Mouse (Mus musculus) heart, embryonic 10.5 days (tissue): Measurements from ENCODE around the gene Pnrc1. TPM values are rescaled to one million over a fixed set of nuclear protein-coding genes. Genes with fewer than 3 reads are reported as not detected.
A peak's percentile ranks its signal among the peaks of the same experiment; 100 is the strongest.

ENCODE experiments used
- DNase-seq: peaks from one replicate; pipeline ENCODE4 v3.0.0-alpha.2; 2017; ENCODE audit warnings: low spot score
- H3K27ac ChIP-seq: fragments of 300-500 bp; sonication (generic); 2 replicates; pipeline ENCODE4 v1.5.1; 2016; ENCODE audit warnings: mild to moderate bottlenecking
- H3K27me3 ChIP-seq: fragments of 300-500 bp; sonication (generic); 2 replicates; pipeline ENCODE4 v1.6.1; 2016; ENCODE audit warnings: mild to moderate bottlenecking; ENCODE audit not compliant: poor library complexity, insufficient read depth, severe bottlenecking
- H3K36me3 ChIP-seq: fragments of 300-500 bp; sonication (generic); 2 replicates; pipeline ENCODE4 v1.6.1; 2016; ENCODE audit warnings: mild to moderate bottlenecking, moderate library complexity
- H3K4me1 ChIP-seq: fragments of 300-500 bp; sonication (generic); 2 replicates; pipeline ENCODE4 v1.6.1; 2016; ENCODE audit warnings: mild to moderate bottlenecking
- H3K4me3 ChIP-seq: fragments of 300-500 bp; sonication (generic); 2 replicates; pipeline ENCODE4 v1.5.1; 2016; ENCODE audit warnings: mild to moderate bottlenecking, moderate library complexity
- H3K9me3 ChIP-seq: fragments of 300-500 bp; sonication (generic); 2 replicates; pipeline ENCODE4 v1.6.1; 2016; ENCODE audit warnings: mild to moderate bottlenecking, moderate library complexity
- WGBS: fragments of 180-500 bp; shearing (Covaris S2); methylation state at CpG from one replicate; pipeline ENCODE4 v1.1.7; 2016; 5-methylcytosine and 5-hydroxymethylcytosine counted together
- polyA plus RNA-seq: library from polyadenylated mRNA; unstranded; fragments of >200 nt; fragmentation: Nextera tagmentation; extraction: Ambion mirVana; gene quantifications from 2 replicates; pipeline ENCODE4 v1.2.1, GENCODE M21; 2016

The Pnrc1 gene
- polyA plus RNA-seq, 1 experiment from 2014 or later, result 78.9 TPM

DNA sequence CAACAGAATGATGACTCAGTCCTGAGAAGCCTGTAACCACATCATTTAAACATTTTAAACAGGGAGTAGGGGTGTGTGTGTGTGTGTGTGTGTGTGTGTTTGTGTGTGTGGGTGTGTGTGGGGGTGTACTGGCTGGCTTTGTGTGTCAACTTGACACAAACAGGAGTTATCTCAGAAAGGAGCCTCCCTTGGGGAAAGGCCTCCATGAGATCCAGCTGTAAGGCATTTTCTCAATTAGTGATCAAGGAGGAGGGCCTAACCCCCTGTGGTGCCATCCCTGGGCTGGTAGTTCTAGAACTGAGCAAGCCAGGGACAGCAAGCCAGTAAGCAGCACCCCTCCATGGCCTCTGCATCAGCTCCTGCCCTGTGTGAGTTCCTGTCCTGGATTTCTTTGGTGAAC is 29.7 kb downstream of the Pnrc1 start:
- no peaks in the 10 kb centered on the region for H3K9me3 ChIP-seq
- H3K36me3 ChIP-seq, result no peaks in the 10 kb centered on the region
- DNase-seq, result no peak
- no peaks in the 10 kb centered on the region for H3K27me3 ChIP-seq
- H3K4me3 ChIP-seq, result no peak overlapping the region
- H3K27ac ChIP-seq, result no peak overlapping the region
- peaks cover 10% of the 10 kb centered on the region; the same call in 1 of the 2 replicates for H3K4me1 ChIP-seq

DNA sequence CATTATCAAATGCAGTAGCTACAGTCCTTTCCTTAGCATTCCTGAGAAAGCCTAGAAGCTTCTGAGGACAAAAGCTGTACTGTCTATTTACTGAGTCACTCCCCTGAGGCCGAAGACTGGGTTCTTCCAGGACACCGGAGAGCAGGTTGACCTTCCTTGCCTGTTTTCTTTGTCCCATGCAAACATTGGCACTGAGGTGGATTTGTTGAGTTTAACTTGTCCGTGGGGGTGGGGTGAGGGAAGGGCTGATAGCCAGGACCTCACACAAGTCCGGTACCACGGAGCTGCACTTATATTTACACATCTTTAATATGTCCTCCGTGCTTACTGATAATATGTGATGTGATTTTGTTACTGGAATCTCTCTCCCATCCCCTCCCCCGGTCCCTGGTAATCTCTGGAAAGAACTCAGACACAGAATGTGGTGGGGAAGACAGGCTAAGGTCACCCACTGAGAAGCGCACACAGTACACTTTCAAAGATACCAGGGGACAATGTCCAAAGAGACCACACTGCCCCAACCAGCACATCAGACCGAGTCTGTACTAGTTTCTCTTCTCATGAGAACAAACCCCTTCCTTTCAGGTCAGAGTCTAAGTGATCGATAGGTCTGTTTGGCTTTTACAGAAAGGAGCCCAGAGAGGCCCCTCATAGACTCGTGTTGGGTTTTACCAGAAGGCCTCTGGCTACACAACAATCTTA is 32.5 kb downstream of the Pnrc1 start:
- peaks cover 10% of the 10 kb centered on the region; the same call in 1 of the 2 replicates for H3K4me1 ChIP-seq
- no peaks in the 10 kb centered on the region for H3K36me3 ChIP-seq
- no peak for DNase-seq
- no peaks in the 10 kb centered on the region for H3K27me3 ChIP-seq
- no peak overlapping the region for H3K4me3 ChIP-seq
- H3K27ac ChIP-seq, result no peak overlapping the region
- 75% methylated on average over 11 of the region's 11 CpGs for WGBS
- H3K9me3 ChIP-seq, result no peaks in the 10 kb centered on the region

- Histone ChIP-seq H3K27me3 (no peaks in the 10 kb centered on the region), H3K9me3 (no peaks in the 10 kb centered on the region), H3K27ac (no peak overlapping the region), H3K36me3 (no peaks in the 10 kb centered on the region), H3K4me1 (no peaks in the 10 kb centered on the region), H3K4me3 (no peak overlapping the region)
- no peak for DNase-seq
- 76% methylated on average over 4 of the region's 4 CpGs for WGBS
These were observed 35.3 kb downstream of the Pnrc1 start for GRCm38 (mm10) chr4:33254706-33255105.

DNA sequence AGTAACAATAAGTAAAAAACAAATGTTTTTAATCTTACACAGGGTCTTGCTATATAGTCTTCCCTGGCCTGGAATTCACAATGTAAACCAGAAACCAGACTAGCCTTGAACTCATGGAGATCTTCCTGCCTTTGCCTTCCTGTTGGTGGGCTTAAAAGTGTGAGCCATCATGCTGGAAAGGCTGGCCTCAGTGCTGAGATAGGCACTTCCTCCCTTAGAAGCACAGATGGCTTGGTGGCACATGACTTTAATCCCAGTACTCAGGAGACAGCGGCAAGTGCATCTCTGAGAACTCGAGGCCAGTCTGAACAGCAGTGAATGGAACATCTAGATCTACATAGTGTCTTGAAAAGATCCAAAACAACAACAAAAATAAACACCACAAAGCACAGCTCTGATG is 39.1 kb downstream of the Pnrc1 start:
- Histone ChIP-seq H3K27me3 (no peaks in the 10 kb centered on the region), H3K9me3 (no peaks in the 10 kb centered on the region), H3K36me3 (peaks cover 5% of the 10 kb centered on the region), H3K4me1 (peaks cover 2% of the 10 kb centered on the region; the same call in 1 of the 2 replicates), H3K27ac (no peak overlapping the region), H3K4me3 (no peak overlapping the region)
- DNase-seq, result no peak
- WGBS, result 75% methylated on average over 2 of the region's 2 CpGs

DNA sequence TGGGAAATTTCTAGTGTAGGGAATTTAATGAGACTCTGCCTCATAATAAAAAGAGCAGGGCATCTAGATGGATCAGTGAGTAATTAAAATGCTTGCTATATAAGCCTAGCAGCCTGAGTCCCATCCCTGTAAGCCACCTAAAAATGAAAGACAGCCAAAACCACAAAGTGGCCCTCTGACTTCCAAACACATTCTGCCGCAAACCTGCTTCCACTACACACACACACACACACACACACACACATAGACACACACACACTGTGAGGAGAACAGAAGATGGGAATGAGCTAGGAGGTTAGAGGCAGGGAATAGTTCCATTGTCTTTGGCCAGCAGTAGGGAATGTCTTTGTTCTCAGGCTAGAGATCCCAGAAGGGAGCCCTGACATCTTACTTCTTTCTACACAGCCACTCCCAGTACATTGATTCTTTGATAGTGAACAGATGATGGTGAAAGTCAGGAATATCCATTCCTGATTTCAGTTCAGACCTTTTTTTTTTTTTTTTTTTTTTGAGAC is 40.2 kb downstream of the Pnrc1 start:
- H3K27me3 ChIP-seq, result no peaks in the 10 kb centered on the region
- H3K4me1 ChIP-seq, result peaks cover 6% of the 10 kb centered on the region; the same call in 1 of the 2 replicates
- peaks cover 15% of the 10 kb centered on the region for H3K36me3 ChIP-seq
- DNase-seq, result no peak
- H3K4me3 ChIP-seq, result no peak overlapping the region
- WGBS, result 81% methylated on average over 1 of the region's 1 CpGs
- H3K27ac ChIP-seq, result peak overlapping the region; percentile 100
- H3K9me3 ChIP-seq, result no peaks in the 10 kb centered on the region

GRCm38 (mm10) chr4:33248915-33249314 is 41.0 kb downstream of the Pnrc1 start:
- H3K9me3 ChIP-seq, result no peaks in the 10 kb centered on the region
- peaks cover 24% of the 10 kb centered on the region for H3K36me3 ChIP-seq
- H3K4me1 ChIP-seq, result peaks cover 9% of the 10 kb centered on the region
- no peaks in the 10 kb centered on the region for H3K27me3 ChIP-seq
- H3K27ac ChIP-seq, result peak overlapping the region; percentile 100
- WGBS, result 4% methylated on average over 4 of the region's 4 CpGs
- H3K4me3 ChIP-seq, result peak overlapping the region; percentile 97
- no peak for DNase-seq

- under 1% methylated on average over 88 of the region's 88 CpGs for whole genome bisulfite sequencing
These were observed 41.7 kb downstream of the Pnrc1 start for GRCm38 (mm10) chr4:33248062-33248889.

DNA sequence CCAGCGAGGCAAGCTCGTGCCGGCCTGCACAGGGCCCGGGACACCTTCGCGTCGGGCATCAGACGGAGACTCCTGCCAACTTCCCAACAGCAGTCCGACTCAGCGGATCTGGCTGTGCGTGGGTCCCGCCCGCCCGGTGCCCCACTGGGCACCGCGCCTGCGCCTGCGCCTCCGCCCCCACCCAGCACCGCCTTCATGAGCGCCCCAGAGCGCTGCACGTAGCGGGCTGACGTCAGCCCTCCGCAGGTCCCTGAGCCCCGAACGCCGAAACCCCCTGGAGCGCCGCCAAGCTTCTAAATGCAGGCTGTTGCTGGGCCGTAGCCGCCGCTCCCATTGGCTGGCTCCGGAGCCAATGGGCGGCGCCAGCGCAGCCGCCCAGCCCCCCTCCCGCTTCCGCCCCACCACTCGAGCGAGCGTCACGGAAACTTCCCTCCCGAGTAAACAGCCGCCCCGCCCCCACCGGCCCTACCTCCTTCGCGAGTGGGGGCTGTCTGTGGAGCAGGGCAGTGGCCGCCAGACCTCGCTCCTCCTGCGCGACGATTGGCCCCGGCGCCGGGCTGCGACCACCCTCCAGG is 42.4 kb downstream of the Pnrc1 start:
- Histone ChIP-seq H3K4me3 (peak overlapping the region; percentile 97), H3K27ac (peak overlapping the region; percentile 100), H3K27me3 (no peaks in the 10 kb centered on the region), H3K9me3 (no peaks in the 10 kb centered on the region), H3K36me3 (peaks cover 36% of the 10 kb centered on the region), H3K4me1 (peaks cover 14% of the 10 kb centered on the region)
- WGBS, result under 1% methylated on average over 60 of the region's 60 CpGs
- DNase-seq, result peak; percentile 99

More at GRCm38 (mm10) chr4:33248062-33248889, 41.7 kb downstream of the Pnrc1 start:
- Histone ChIP-seq H3K9me3 (no peaks in the 10 kb centered on the region), H3K36me3 (peaks cover 30% of the 10 kb centered on the region), H3K27me3 (no peaks in the 10 kb centered on the region), H3K4me3 (peak overlapping the region; percentile 97), H3K27ac (peak overlapping the region; percentile 100), H3K4me1 (peaks cover 10% of the 10 kb centered on the region)
- DNase-seq, result peak; percentile 99

GRCm38 (mm10) chr4:33245853-33246395 is 44.0 kb downstream of the Pnrc1 start:
- H3K4me1 ChIP-seq, result peaks cover 15% of the 10 kb centered on the region
- peak overlapping the region; percentile 100; the same call in 1 of the 2 replicates for H3K27ac ChIP-seq
- H3K36me3 ChIP-seq, result peaks cover 39% of the 10 kb centered on the region
- H3K4me3 ChIP-seq, result peak overlapping the region; percentile 97; the same call in 1 of the 2 replicates
- no peaks in the 10 kb centered on the region for H3K9me3 ChIP-seq
- WGBS, result 88% methylated on average over 14 of the region's 14 CpGs
- no peaks in the 10 kb centered on the region for H3K27me3 ChIP-seq
- no peak for DNase-seq

GRCm38 (mm10) chr4:33243921-33244320 is 46.0 kb downstream of the Pnrc1 start:
- WGBS, result 78% methylated on average over 4 of the region's 4 CpGs
- Histone ChIP-seq H3K4me1 (peaks cover 15% of the 10 kb centered on the region), H3K27me3 (no peaks in the 10 kb centered on the region), H3K36me3 (peaks cover 39% of the 10 kb centered on the region), H3K4me3 (no peak overlapping the region), H3K27ac (no peak overlapping the region), H3K9me3 (no peaks in the 10 kb centered on the region)
- no peak for DNase-seq

DNA sequence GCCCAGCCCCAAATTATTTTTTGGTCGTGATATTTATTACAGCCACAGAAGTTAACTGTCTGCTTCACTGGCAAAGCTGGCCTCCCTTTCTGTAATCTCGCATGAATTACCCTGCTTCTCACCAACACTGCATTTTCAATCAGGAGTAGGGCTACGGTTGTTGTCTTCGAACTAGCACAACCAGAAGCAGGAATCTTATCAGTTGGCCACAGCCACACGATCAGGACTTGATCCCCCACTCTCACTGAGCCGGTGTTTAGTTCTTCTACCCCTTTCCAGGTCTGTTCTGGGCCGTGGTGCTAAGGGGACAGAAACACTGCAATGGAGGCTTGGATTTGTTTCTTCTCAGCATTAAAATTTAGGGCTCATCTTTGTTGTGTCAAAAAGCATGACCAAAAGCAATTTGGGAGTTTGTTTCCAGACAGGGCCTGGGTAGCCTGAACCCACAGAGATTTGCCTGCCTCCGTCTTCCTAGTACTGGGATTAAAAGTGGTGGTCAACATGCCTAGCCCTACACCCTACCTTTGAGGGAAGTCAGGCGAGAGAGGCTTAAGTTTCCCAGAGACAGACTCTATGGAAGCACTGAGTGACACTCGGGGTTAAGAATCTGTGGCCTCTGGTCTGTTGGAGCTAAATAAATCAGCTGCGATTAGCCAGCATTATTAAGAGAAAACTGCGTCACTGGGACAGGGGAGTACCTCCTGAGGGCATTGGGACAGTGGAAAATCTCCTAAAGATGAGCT is 46.8 kb downstream of the Pnrc1 start:
- peaks cover 39% of the 10 kb centered on the region for H3K36me3 ChIP-seq
- no peaks in the 10 kb centered on the region for H3K27me3 ChIP-seq
- WGBS, result 67% methylated on average over 12 of the region's 12 CpGs
- H3K27ac ChIP-seq, result no peak overlapping the region
- H3K9me3 ChIP-seq, result no peaks in the 10 kb centered on the region
- no peak for DNase-seq
- peaks cover 15% of the 10 kb centered on the region for H3K4me1 ChIP-seq
- no peak overlapping the region for H3K4me3 ChIP-seq

DNA sequence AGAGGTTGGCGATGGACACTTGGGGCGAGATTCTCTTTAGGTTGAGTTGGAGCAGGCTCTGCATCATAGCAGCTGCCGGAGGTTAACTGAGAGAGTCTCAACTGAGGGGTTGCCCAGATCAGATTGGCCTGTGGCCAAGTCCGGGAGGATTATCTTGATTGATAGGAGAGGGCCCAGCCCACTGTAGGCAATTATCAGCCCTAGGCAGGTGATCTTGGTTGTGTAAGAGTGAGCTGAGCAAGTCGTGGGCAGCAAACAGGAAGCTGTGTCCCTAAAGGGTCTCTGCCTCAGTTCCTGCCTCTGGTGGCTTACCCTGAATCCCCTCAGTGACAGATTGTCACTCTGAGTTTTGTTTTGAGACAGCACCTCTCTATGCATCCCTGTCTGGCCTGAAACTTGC is 47.4 kb downstream of the Pnrc1 start:
- Histone ChIP-seq H3K4me1 (peaks cover 15% of the 10 kb centered on the region), H3K36me3 (peaks cover 39% of the 10 kb centered on the region), H3K4me3 (no peak overlapping the region), H3K9me3 (no peaks in the 10 kb centered on the region), H3K27me3 (no peaks in the 10 kb centered on the region), H3K27ac (0 out of 2 replicates have a peak overlapping the region, but pooled peaks have one; percentile 36)
- DNase-seq, result no peak
- WGBS, result 63% methylated on average over 5 of the region's 5 CpGs
